Mouse (Mus musculus): ENCODE measurements around the gene Cfap58.

Cfap58 gene

DNA sequence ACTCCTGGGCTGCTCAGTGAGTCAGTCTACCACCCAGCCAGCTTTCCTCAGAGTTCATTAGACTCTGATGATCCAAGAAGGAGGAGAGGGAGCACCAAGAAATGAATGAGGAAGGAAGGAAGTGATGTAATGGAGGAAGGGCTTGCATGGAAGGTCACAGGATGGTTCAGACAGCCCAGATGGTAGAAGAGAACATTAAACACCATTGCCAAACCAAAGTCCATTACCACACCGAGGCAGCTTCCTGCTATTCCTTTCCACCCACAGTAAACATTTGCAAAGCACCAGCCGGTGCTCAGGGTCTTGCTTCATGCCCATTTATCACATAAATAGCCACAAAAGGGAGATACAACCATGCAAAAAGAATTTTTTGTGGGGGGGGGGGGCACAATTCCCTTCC lies 89.4 kb downstream of the Cfap58 start:
- in situ Hi-C loops (cut with MboI; ENCODE audit: unreplicated experiment in 2 of 2): no loop called here

DNA sequence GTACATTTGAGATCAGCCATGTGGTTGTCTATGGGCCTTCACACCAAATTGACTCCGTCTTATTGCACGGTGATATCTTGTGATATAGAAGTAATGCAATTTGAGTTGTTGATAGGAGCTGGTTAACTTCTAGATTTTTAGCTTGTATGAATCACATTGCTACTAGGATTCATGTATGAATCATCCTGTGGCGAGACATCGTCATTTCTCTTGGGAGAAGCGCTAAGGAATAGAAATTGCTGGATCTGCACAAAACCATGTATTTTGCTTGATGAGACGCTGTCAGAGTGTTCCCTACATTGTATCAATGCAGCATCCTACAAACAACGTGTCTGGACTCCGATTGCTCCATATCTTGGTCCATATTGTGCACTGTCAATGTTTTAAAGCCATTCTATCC lies 102.1 kb downstream of the Cfap58 start:
- in situ Hi-C loops (cut with MboI; ENCODE audit: unreplicated experiment in 2 of 2): no loop called here

DNA sequence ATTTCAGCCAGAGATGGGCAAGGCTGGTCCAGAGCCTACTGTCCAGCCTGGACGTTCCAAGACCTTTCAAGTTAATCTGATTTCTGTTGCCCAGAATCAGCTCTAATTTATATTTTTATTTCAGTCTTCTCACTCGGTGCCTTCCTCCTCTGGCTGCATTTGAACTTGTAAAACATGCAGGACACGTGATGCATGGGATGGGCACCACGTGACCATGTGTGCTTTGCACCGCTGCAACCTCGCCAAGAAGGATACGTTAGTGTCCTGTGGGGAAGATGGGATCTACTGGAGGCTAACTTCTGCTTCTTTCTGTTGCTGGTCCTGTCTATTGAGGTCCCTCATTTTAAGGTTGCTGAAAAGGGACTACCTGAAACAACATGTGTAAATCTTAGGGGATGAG lies 109.8 kb downstream of the Cfap58 start:
- in situ Hi-C loops (cut with MboI; ENCODE audit: unreplicated experiment in 2 of 2): no loop called here

DNA sequence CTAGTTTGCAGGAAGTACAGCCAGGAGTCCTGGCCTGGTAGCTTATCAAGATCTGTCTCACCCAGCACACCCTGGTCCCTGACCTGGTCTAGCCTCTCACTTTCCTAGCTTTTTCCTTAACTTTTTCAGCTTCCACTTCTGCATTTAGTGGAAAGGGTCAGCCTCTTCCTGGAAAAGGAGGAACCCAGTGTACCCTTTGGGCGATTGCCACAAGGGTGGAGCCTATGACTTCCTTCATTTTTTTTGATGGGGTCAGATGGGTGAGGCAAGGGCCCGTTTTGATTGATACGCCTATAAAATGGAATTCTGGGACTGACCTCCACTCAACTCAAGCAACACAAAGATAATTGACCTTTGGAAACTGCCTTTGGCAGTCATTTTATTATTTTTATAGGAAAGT lies 111.9 kb downstream of the Cfap58 start:
- in situ Hi-C loops (cut with MboI; ENCODE audit: unreplicated experiment in 2 of 2): no loop called here

DNA sequence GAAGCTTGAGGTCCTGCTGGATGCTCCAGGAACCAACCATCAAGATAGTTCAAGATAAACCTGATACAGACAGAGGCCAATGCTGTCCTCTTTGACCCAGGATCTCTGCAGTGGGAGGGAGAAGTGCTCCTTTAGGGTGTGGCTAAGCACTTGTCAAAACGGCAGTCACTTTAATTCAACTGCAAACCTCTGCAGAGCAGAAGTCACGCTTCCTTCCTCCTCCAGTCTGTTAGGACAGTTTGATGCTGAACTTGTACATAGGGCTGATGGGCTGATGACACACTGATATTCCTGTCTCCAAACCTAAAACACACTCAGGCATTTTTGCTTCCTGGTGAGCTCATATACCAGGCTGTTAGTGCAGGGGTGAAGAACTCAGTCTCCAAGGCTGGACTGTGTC lies 125.8 kb downstream of the Cfap58 start:
- in situ Hi-C loops (cut with MboI; ENCODE audit: unreplicated experiment in 2 of 2): no loop called here

DNA sequence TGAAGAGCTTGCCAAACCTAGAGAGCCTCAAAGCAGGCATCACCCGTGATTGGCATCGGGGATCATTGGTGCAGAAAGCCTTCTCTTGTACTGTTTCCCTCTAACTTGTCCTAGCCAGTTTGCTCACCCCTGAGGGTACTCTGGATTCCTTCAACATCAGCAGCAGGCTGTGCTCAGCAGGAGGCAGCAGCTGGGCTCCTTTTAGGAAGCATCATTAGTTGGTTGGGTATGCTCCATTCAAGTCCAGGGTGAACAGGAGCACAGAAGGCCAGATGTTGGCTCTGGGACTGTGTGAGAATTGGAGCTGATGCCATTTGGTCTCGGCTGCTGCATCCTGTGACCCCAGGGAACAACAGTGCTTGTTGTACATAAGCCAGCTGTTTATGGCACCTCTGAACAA lies 142.2 kb downstream of the Cfap58 start:
- in situ Hi-C loops (cut with MboI; ENCODE audit: unreplicated experiment in 2 of 2): no loop called here

DNA sequence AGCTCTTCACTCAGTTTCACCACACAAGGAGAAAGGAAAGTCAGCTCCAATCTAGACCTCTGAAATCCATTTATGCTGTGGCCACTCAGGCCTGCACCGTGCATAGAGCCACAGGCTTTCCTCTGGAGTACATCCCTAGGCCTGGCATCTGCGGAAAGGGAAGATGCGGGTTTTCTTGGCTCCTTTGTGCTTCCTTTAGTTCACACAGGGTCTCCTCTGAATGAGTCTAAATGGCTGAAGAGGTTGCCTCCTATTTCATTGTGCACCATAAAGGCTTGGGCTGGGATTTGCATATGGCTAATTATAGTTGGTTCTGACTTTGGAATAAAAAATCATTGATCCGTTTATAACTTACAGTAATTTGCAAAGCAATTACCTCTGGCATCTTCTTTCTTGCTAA lies 144.0 kb downstream of the Cfap58 start:
- in situ Hi-C loops (cut with MboI; ENCODE audit: unreplicated experiment in 2 of 2): no loop called here

All from v-Abl transformed pro-B cells (cell line).